Mouse (Mus musculus): Measurements from ENCODE around the gene Ulk1. TPM values are rescaled to one million over a fixed set of nuclear protein-coding genes. Genes with fewer than 3 reads are reported as not detected.
"Not testable (repeated sequence)": the region's sequence is repeated elsewhere in the genome, so short reads cannot be mapped to it uniquely, and the experiment has no call there.

Ulk1 gene
- polyA plus RNA-seq, 1 experiment from 2014 or later: 10.0 TPM

DNA sequence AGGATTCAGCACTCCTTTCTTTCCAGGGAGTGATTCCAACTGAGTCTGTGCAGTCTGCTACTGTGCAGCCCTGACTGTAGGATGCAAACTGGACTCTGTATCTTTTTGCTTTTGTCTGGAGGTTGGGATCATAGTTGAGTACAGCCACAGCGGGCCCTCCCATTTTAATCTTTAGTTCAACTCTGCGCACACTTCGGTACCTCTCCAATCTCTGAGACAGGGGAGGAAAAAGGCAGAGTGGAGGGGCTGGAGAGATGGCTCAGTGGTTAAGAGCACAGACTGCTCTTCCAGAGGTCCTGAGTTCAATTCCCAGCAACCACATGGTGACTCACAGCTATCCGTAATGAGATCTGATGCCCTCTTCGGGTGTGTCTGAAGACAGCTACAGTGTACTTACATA, 28.1 kb upstream of the Ulk1 start:
- WGBS: 84% methylated on average over 5 of the region's 5 CpGs
- H3K4me3 ChIP-seq (ENCODE audit: low read length); H3K9me3 ChIP-seq (replicated peaks; ENCODE audit: control insufficient read depth, low read length); H3K36me3 ChIP-seq (ENCODE audit: control insufficient read depth, insufficient read depth); H3K9ac ChIP-seq (ENCODE audit: low read length); H3K4me2 ChIP-seq (ENCODE audit: low read depth, low read length); ATAC-seq (replicated peaks; ENCODE audit: extremely low read depth, insufficient read depth, low FRiP score); H3K27me3 ChIP-seq (ENCODE audit: control insufficient read depth, insufficient read depth, low read length); H3K27ac ChIP-seq (ENCODE audit: low read length): not testable (repeated sequence)
- peaks cover 16% of the 10 kb centered on the region for H3K4me1 ChIP-seq (ENCODE audit: control insufficient read depth, insufficient read depth, low read length)

DNA sequence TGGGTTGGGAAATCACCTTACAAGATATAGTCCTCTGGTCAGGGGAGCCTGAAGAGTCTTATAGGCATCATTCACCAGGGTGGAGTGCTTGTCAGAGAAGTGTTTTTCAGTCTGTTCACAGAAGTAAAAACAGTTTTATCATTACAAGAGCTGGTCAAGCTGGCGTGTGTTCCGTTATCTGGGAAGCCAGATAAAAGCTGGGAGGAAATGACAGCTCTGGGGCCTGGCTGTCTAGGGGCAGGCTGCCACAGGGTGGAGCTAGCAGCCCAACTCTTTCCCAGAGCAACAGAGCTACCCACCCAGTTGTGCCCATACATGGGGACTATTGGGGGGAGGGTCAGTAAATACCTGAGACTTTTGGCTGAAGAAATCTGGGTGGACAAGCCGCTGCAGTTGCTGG, 26.1 kb upstream of the Ulk1 start:
- Histone ChIP-seq H3K27ac (ENCODE audit: low read length) (no peak overlapping the region), H3K4me3 (ENCODE audit: low read length) (no peak overlapping the region), H3K9me3 (replicated peaks; ENCODE audit: control insufficient read depth, low read length) (no peaks in the 10 kb centered on the region), H3K4me1 (ENCODE audit: control insufficient read depth, insufficient read depth, low read length) (peaks cover 16% of the 10 kb centered on the region), H3K27me3 (ENCODE audit: control insufficient read depth, insufficient read depth, low read length) (no peaks in the 10 kb centered on the region), H3K36me3 (ENCODE audit: control insufficient read depth, insufficient read depth) (peaks cover 4% of the 10 kb centered on the region), H3K4me2 (ENCODE audit: low read depth, low read length) (peak overlapping the region; percentile 37), H3K9ac (ENCODE audit: low read length) (no peak overlapping the region)
- no peak for ATAC-seq (replicated peaks; ENCODE audit: extremely low read depth, insufficient read depth, low FRiP score)
- 10% methylated on average over 3 of the region's 3 CpGs for WGBS

DNA sequence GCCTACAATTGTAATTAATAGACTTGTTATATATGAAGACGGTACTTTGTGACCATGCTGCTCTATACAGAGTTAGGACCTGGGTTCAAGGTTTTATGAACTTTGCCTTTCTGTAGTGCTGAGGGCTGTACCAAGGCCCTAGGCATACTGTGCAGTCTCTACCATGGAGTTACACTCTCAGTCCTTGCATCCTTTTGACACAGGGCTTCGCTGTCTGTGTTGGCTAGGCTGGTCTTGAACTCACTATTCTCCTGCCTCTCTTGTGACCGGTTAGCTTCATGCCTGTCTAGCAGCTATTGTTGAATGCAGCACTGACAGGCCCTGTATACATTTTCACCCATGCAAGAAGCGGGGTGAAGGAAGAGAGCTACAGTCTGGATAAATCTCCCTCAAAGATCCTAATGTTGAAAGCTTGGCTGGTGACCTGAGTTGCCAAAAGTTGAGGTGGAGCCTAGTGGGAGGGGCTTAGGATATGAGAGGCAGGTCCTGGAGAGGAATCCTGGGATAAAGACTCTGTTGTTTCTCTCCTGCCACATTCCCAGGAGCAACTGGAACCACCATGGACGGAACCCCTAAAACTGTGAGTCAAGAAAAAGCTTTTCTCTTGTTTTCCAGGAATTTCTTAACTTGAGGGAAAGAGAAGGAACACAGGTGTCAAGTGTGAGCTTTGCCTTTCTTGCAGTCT, 21.3 kb upstream of the Ulk1 start:
- H3K27me3 ChIP-seq (ENCODE audit: control insufficient read depth, insufficient read depth, low read length): no peaks in the 10 kb centered on the region
- H3K9ac ChIP-seq (ENCODE audit: low read length): no peak overlapping the region
- WGBS: 89% methylated on average over 5 of the region's 5 CpGs
- H3K4me3 ChIP-seq (ENCODE audit: low read length): no peak overlapping the region
- no peaks in the 10 kb centered on the region for H3K9me3 ChIP-seq (replicated peaks; ENCODE audit: control insufficient read depth, low read length)
- peaks cover 4% of the 10 kb centered on the region for H3K4me1 ChIP-seq (ENCODE audit: control insufficient read depth, insufficient read depth, low read length)
- H3K36me3 ChIP-seq (ENCODE audit: control insufficient read depth, insufficient read depth): peaks cover 4% of the 10 kb centered on the region
- H3K4me2 ChIP-seq (ENCODE audit: low read depth, low read length): no peak overlapping the region
- ATAC-seq (replicated peaks; ENCODE audit: extremely low read depth, insufficient read depth, low FRiP score): no peak
- H3K27ac ChIP-seq (ENCODE audit: low read length): no peak overlapping the region

DNA sequence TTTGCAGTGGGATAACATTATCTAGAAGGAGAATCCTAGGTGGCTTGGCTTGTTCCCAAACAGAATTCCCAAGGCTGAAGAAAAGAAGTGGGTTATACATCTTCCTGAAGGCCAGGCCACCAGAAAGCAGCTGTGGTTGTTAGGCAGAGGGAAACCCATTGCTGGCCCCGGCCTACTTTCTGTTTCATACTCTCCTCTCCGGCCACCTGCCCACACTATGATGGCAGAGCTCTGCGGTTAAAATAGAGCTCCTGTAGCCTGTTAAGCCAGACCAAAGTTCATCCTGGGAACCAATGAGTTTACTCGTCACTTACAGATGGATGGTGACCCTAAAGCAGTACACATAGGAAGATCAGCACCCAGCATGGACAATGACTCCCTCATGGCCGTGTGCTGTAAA, 17.7 kb upstream of the Ulk1 start:
- no peak for ATAC-seq (replicated peaks; ENCODE audit: extremely low read depth, insufficient read depth, low FRiP score)
- H3K4me2 ChIP-seq (ENCODE audit: low read depth, low read length): no peak overlapping the region
- H3K27me3 ChIP-seq (ENCODE audit: control insufficient read depth, insufficient read depth, low read length): no peaks in the 10 kb centered on the region
- H3K27ac ChIP-seq (ENCODE audit: low read length): no peak overlapping the region
- no peaks in the 10 kb centered on the region for H3K4me1 ChIP-seq (ENCODE audit: control insufficient read depth, insufficient read depth, low read length)
- H3K4me3 ChIP-seq (ENCODE audit: low read length): no peak overlapping the region
- WGBS: 88% methylated on average over 5 of the region's 5 CpGs
- H3K9me3 ChIP-seq (replicated peaks; ENCODE audit: control insufficient read depth, low read length): no peaks in the 10 kb centered on the region
- H3K36me3 ChIP-seq (ENCODE audit: control insufficient read depth, insufficient read depth): peaks cover 3% of the 10 kb centered on the region; the same call in 1 of the 2 replicates
- H3K9ac ChIP-seq (ENCODE audit: low read length): no peak overlapping the region

DNA sequence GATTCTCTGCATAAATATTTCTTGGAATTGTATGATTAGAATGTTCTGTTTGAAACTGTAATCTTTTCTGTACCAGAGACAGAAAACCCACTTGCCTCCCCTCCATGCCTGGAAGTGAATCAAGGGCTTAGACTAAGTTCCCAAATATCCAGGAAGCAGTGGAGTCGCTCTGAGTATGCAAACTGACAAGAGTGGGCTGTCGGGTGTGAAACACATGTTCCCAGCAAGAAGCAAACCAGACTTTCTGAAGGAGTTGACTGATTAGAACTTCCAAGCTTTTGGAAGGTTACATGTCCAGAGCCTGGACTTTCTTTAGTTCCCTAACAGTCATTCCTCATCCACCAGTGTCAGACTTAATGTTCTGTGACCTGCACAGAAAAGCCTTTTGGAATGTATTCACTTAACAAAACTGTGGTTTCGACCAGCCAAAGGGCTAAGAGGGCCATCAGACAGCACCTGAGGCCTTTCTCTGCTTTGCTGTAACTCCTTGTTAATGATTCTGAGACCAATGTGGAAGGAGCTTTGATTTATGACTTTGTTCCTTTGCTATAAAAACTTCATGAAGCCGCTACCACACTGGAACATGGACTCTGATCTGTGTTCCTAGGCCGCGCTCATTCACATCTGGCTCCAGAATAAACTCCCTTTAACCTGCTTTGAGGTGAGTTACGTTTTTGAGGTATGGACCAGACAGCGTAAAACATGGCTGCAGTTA, 17.0 kb upstream of the Ulk1 start:
- Histone ChIP-seq H3K4me2 (ENCODE audit: low read depth, low read length) (no peak overlapping the region), H3K4me3 (ENCODE audit: low read length) (no peak overlapping the region), H3K27ac (ENCODE audit: low read length) (no peak overlapping the region), H3K27me3 (ENCODE audit: control insufficient read depth, insufficient read depth, low read length) (no peaks in the 10 kb centered on the region), H3K9ac (ENCODE audit: low read length) (no peak overlapping the region), H3K4me1 (ENCODE audit: control insufficient read depth, insufficient read depth, low read length) (no peaks in the 10 kb centered on the region), H3K9me3 (replicated peaks; ENCODE audit: control insufficient read depth, low read length) (no peaks in the 10 kb centered on the region), H3K36me3 (ENCODE audit: control insufficient read depth, insufficient read depth) (peaks cover 3% of the 10 kb centered on the region; the same call in 1 of the 2 replicates)
- WGBS: 80% methylated on average over 8 of the region's 8 CpGs
- no peak for ATAC-seq (replicated peaks; ENCODE audit: extremely low read depth, insufficient read depth, low FRiP score)

DNA sequence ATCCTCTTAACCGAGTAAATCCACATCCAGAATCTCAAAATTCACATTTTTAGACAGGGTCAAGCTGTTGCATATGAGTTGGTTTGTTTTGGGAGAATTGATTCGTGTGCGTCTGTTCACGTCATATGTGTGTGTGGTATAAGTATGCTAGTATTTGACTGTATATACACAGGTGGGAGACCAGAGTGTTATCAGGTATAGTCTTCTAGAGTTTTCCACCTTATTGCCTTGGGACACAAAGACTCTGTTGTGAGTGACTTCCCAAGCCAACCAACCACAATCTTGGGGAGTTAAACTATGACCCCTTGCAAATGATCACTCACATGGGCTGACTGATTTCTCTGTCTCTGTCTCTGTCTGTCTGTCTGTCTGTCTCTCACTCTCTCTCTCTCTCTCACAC, 14.5 kb upstream of the Ulk1 start:
- Histone ChIP-seq H3K9me3 (replicated peaks; ENCODE audit: control insufficient read depth, low read length) (no peaks in the 10 kb centered on the region), H3K4me2 (ENCODE audit: low read depth, low read length) (no peak overlapping the region), H3K4me1 (ENCODE audit: control insufficient read depth, insufficient read depth, low read length) (no peaks in the 10 kb centered on the region), H3K36me3 (ENCODE audit: control insufficient read depth, insufficient read depth) (no peaks in the 10 kb centered on the region), H3K27ac (ENCODE audit: low read length) (no peak overlapping the region), H3K9ac (ENCODE audit: low read length) (no peak overlapping the region), H3K4me3 (ENCODE audit: low read length) (no peak overlapping the region), H3K27me3 (ENCODE audit: control insufficient read depth, insufficient read depth, low read length) (no peaks in the 10 kb centered on the region)
- 83% methylated on average over 4 of the region's 4 CpGs for WGBS
- no peak for ATAC-seq (replicated peaks; ENCODE audit: extremely low read depth, insufficient read depth, low FRiP score)

DNA sequence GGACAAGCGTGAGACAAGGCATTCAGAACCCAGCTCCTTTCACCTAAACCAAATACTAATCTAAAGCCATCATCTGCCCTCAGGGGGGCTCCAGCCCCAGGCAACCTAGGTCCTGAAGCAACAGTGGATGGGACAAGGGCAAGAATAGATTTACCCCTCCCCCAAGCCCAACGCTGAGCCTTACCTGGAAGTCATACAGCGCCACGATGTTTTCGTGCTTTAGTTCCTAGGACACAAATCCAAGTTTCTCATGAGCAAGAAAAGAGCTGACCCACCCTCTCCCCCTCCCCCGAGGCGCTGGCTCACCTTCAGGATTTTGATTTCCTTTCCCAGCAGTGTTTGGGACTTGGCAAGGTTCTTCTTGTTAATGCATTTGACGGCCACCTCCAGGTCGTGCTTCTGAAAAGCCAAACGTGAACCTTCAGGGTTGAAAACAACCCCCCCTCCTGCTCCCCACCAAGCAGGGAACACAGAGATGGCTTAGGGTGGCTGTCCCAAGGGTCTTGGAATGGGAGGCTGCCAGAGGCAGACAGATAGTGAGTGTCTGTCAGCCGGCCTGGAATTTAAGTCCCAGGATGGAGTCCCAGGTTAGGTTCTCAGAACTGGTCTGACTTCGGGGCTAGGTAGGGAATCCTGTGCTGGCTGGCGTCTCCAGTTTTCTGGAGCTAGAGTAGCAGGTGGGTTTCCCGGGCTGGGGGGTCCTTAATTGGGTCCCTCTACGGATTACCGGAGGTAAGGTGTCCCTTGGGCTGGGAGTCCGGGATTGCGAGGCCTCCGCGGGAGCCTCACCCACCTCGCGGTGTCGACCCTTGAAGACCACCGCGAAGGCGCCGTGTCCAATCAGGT, 853 bp downstream of the Ulk1 start:
- WGBS: 2% methylated on average over 27 of the region's 27 CpGs
- Histone ChIP-seq H3K36me3 (ENCODE audit: control insufficient read depth, insufficient read depth) (peaks cover 11% of the 10 kb centered on the region), H3K27me3 (ENCODE audit: control insufficient read depth, insufficient read depth, low read length) (no peaks in the 10 kb centered on the region), H3K4me1 (ENCODE audit: control insufficient read depth, insufficient read depth, low read length) (peaks cover 24% of the 10 kb centered on the region), H3K4me2 (ENCODE audit: low read depth, low read length) (peak overlapping the region; percentile 99), H3K4me3 (ENCODE audit: low read length) (peak overlapping the region; percentile 91), H3K9ac (ENCODE audit: low read length) (peak overlapping the region; percentile 97), H3K27ac (ENCODE audit: low read length) (peak overlapping the region; percentile 87), H3K9me3 (replicated peaks; ENCODE audit: control insufficient read depth, low read length) (no peaks in the 10 kb centered on the region)
- ATAC-seq (replicated peaks; ENCODE audit: extremely low read depth, insufficient read depth, low FRiP score): 0 out of 2 replicates have a peak, but pooled peaks have one; percentile 0

DNA sequence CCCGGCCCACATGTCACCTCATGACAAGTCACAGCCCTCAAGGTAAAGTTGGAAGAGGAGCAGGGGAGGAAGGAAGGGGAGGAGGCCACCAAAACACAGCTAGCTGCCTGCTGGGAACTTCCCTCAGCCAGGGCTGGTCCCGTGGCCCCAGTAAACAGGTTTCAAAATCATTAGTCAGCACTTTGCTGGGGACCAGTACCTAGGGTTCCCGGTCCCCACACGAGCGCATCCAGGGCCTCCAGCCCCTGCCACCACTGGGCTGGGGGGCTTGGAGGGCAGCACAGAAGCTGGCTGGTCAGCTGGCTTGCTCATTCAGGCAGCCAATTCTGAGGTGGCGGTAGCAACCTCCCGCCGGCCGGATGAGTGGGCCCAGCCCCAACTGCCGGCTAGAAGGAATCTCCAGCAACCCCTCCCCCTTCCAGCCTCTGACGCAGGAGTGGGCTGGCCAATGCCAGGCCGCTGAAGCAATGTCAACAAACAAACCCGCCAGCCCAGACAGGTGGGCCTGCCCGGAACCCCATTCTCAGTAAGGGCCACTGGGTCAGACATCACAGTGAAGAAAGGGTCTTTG, 1.8 kb downstream of the Ulk1 start:
- Histone ChIP-seq H3K27ac (ENCODE audit: low read length) (peak overlapping the region; percentile 87), H3K9ac (ENCODE audit: low read length) (peak overlapping the region; percentile 97), H3K9me3 (replicated peaks; ENCODE audit: control insufficient read depth, low read length) (no peaks in the 10 kb centered on the region), H3K27me3 (ENCODE audit: control insufficient read depth, insufficient read depth, low read length) (no peaks in the 10 kb centered on the region), H3K36me3 (ENCODE audit: control insufficient read depth, insufficient read depth) (peaks cover 11% of the 10 kb centered on the region), H3K4me1 (ENCODE audit: control insufficient read depth, insufficient read depth, low read length) (peaks cover 24% of the 10 kb centered on the region), H3K4me3 (ENCODE audit: low read length) (peak overlapping the region; percentile 91), H3K4me2 (ENCODE audit: low read depth, low read length) (peak overlapping the region; percentile 99)
- ATAC-seq (replicated peaks; ENCODE audit: extremely low read depth, insufficient read depth, low FRiP score): peak; percentile 51
- 0% methylated on average over 14 of the region's 14 CpGs for WGBS
